Mouse (Mus musculus) right cerebral cortex, postnatal 36 days (tissue): ENCODE data around the gene Tmem239.

ENCODE experiments used
- DNase-seq, 2 experiments: peaks; one replicate each; pipeline ENCODE4 v3.0.0; 2022; ENCODE audit warnings: low spot score in 2 of 2, mixed read lengths in 1 of 2

Gene Tmem239

GRCm38 (mm10) chr2:130450434-130450796, 44.1 kb downstream of the Tmem239 start:
- DNase-seq = peak; percentile 59 to 65

GRCm38 (mm10) chr2:130451086-130451726, 44.9 kb downstream of the Tmem239 start:
- DNase-seq = no peak

GRCm38 (mm10) chr2:130451727-130452090, 45.4 kb downstream of the Tmem239 start:
- no peak for DNase-seq

GRCm38 (mm10) chr2:130452266-130452665, 46.0 kb downstream of the Tmem239 start:
- DNase-seq = no peak

GRCm38 (mm10) chr2:130453421-130453820, 47.1 kb downstream of the Tmem239 start:
- no peak for DNase-seq

GRCm38 (mm10) chr2:130454748-130455370, 48.6 kb downstream of the Tmem239 start:
- DNase-seq = peak in 1 of 2 experiments; percentile 33
